Mouse (Mus musculus) forebrain, embryonic 10.5 days (tissue): ENCODE results near the gene Dact3. TPM values are rescaled to one million over a fixed set of nuclear protein-coding genes. Genes with fewer than 3 reads are reported as not detected.

Experiments used
- DNase-seq: peaks from one replicate; pipeline ENCODE4 v3.0.0-alpha.2; 2017; ENCODE audit warnings: low spot score; ENCODE audit errors: extremely low spot score
- H3K27ac ChIP-seq: fragments of 300-500 bp; sonication (generic); 2 replicates; pipeline ENCODE4 v1.5.1; 2016; ENCODE audit warnings: mild to moderate bottlenecking
- H3K27me3 ChIP-seq: fragments of 300-500 bp; sonication (generic); 2 replicates; pipeline ENCODE4 v1.6.1; 2016; ENCODE audit warnings: mild to moderate bottlenecking; ENCODE audit not compliant: poor library complexity, severe bottlenecking
- H3K36me3 ChIP-seq: fragments of 300-500 bp; sonication (generic); replicated peaks from 2 replicates; pipeline ENCODE4 v1.6.1; 2016; ENCODE audit warnings: mild to moderate bottlenecking, moderate library complexity
- H3K4me1 ChIP-seq: fragments of 300-500 bp; sonication (generic); 2 replicates; pipeline ENCODE4 v1.6.1; 2016
- H3K4me3 ChIP-seq: fragments of 300-500 bp; sonication (generic); 2 replicates; pipeline ENCODE4 v1.5.1; 2016; ENCODE audit warnings: mild to moderate bottlenecking, moderate library complexity
- H3K9me3 ChIP-seq: fragments of 300-500 bp; sonication (generic); 2 replicates; pipeline ENCODE4 v1.6.1; 2016; ENCODE audit warnings: mild to moderate bottlenecking, moderate library complexity
- WGBS: fragments of 180-500 bp; shearing (Covaris S2); methylation state at CpG from one replicate; pipeline ENCODE4 v1.1.7; 2016; 5-methylcytosine and 5-hydroxymethylcytosine counted together
- polyA plus RNA-seq: library from polyadenylated mRNA; unstranded; fragments of >200 nt; fragmentation: Nextera tagmentation; extraction: Ambion mirVana; gene quantifications from 2 replicates; pipeline ENCODE4 v1.2.1, GENCODE M21; 2016

The Dact3 gene
- polyA plus RNA-seq, 1 experiment from 2014 or later = 1.9 TPM

DNA sequence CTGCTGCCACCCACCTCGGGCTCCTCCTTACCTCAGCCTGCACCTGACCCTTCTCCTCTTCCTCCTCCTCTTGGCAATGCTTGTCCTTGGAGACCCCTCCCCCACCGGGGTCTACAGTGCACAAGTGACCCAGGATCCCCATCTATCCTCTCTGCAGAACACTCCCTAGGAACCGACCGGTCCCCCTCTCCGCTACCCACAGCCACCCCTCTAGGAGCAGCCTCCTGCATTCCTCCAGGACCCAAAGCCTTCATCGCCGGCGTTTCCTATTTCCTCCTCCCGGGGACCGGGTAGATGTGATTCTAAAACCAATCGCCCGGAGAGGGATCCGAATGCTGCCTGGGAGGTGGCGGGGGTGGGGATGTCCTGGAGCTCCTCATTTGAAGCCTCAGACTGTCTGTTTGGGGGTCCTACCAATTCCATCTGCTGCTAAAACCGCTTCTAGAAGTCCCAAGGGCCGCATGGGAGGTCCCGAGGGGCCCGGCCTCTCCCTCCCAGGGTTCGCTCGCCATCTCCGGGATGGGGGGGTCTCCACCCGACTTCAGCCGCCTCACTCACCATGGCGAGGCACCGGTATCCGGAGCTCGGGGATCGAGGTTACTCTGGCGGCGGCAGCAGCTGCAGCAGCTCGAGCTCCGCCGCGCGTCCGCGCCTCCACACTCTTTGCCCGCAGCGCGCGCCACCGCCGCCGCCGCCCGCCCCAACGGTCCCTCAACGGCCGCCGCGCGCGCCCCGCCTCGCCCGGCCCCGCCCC lies 48.3 kb downstream of the Dact3 start:
- H3K36me3 ChIP-seq = peaks cover 35% of the 10 kb centered on the region
- peaks cover 45% of the 10 kb centered on the region for H3K4me1 ChIP-seq
- peak overlapping the region; percentile 94 for H3K4me3 ChIP-seq
- H3K9me3 ChIP-seq = no peaks in the 10 kb centered on the region
- DNase-seq = no peak
- WGBS = under 1% methylated on average over 57 of the region's 57 CpGs
- H3K27ac ChIP-seq = peak overlapping the region; percentile 98
- H3K27me3 ChIP-seq = no peaks in the 10 kb centered on the region

DNA sequence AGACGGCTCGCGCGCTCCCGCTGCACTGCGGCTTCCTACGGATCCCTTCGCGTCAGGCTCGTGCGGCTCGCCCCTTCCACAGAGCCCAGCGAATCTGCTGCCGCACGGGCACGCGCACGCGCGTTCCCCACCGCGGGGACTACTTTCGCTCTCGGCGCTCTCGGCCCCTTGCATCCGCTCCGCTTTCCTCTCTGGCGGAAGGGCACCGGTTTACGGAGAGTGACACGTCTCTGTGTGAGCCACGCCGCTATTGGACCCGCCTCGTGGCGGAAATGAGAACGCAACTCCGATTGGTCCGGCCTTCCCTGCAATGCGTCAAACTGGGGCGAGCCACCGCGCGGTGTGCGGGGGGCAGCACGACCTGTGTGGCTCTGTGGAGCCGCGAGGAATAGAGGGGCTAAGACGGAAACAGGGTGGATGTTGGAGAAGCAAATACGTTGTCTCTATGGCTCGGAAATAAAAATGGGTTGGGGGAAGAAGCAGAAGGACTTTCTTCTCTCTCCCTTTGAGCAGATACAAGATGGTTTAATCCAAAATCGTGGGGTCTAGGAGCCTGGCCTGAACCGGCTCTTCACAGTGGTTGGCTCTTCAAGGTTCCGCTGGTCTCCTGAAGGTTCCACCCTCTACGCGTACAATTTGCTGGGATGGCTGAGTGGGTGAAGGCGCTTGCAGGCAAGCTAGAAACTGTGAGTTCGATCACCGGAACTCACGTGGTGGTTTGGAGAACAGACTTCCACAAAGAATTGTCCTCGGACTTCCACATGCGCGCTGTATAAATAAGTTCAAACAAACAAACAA lies 49.1 kb downstream of the Dact3 start, which contains the start of gene Calm3:
Gene Calm3 (minus strand): TSS at position 78 of the 798 bp plus-strand sequence.
- H3K9me3 ChIP-seq = no peaks in the 10 kb centered on the region
- WGBS = 1% methylated on average over 64 of the region's 64 CpGs
- peaks cover 43% of the 10 kb centered on the region for H3K4me1 ChIP-seq
- H3K36me3 ChIP-seq = peaks cover 28% of the 10 kb centered on the region
- no peaks in the 10 kb centered on the region for H3K27me3 ChIP-seq
- peak within 1 kb of the TSS; percentile 98 for H3K27ac ChIP-seq
- H3K4me3 ChIP-seq = peak within 1 kb of the TSS; percentile 94
- peak; percentile 100 for DNase-seq

DNA sequence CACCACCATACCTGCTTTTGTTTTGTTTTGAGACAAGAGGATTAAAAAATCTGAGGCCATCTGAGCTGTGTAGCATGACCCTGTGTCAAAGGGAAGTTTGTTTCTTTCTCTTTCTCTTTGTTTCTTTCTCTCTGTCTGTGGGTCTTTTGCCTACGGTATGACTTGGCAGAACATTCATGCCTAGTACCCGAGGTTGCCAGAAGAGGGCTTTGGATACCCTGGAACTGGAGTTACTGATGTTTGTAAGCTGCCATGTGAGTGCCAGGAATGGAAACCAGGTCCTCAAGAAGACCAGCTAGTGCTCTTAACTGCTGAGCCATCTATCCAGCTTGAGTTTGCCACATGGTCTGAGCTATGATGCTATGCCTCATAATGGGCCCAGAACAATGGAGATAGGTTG lies 53.2 kb downstream of the Dact3 start:
- no peaks in the 10 kb centered on the region for H3K9me3 ChIP-seq
- WGBS = 49% methylated on average over 2 of the region's 2 CpGs
- no peak overlapping the region for H3K4me3 ChIP-seq
- H3K27ac ChIP-seq = no peak overlapping the region
- H3K36me3 ChIP-seq = no peaks in the 10 kb centered on the region
- no peak for DNase-seq
- peaks cover 14% of the 10 kb centered on the region for H3K4me1 ChIP-seq
- H3K27me3 ChIP-seq = no peaks in the 10 kb centered on the region

DNA sequence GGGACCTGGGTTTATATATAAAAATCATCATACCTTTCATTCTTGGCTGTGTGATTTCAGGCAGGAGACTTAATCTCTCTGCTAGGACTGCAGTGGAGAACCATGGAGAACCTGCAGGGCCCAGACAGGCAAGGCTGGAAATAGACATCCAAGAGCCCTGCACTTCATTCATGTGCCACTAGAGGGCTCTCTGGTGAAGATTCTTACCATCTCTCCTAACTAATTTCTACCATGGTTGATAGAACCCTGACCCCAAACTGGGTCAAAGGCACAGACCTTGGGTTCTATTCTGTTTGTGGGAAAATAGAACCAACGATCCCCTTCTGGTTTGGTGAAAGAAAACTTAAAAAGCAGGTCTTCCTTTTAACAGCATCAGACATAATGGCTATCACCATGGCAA lies 55.7 kb downstream of the Dact3 start:
- Histone ChIP-seq H3K27ac (no peak overlapping the region), H3K4me3 (no peak overlapping the region), H3K36me3 (no peaks in the 10 kb centered on the region), H3K27me3 (no peaks in the 10 kb centered on the region), H3K9me3 (no peaks in the 10 kb centered on the region), H3K4me1 (peaks cover 14% of the 10 kb centered on the region)
- whole genome bisulfite sequencing = 6% methylated on average over 1 of the region's 1 CpGs
- peak; percentile 74 for DNase-seq

DNA sequence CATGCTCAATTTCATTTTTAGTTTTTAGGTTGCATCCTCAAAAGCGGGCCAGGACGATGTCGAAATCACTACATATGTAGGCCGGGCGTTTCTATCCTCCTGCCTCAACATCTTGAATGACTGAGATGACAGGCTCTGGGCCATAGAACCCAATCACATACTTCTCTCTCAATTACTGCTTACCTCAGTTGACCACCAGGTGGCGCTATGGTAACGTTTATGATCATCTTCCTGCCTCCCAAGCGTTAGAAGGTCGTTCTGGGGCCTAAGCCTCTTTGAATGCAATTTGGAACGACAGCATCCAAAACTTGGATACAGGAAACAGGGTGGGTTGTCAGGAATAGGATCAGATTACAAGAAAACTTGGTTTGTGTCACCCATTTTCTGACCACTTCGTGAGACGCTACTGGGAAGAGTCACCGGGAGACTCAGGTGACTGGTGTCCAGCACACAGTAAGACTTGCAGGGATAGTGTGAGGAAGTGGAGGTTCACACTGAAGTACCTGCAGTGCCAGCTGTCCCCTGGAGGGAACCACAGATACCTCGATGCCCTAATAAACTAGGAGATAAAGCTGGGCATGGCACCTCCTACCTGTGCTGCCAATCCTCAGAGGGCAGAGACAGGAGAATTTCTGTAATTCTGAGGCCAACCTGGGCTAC lies 57.0 kb downstream of the Dact3 start:
- no peaks in the 10 kb centered on the region for H3K9me3 ChIP-seq
- H3K27ac ChIP-seq = no peak overlapping the region
- no peak overlapping the region for H3K4me3 ChIP-seq
- peaks cover 14% of the 10 kb centered on the region for H3K4me1 ChIP-seq
- no peaks in the 10 kb centered on the region for H3K36me3 ChIP-seq
- peak; percentile 88 for DNase-seq
- H3K27me3 ChIP-seq = no peaks in the 10 kb centered on the region
- 20% methylated on average over 14 of the region's 14 CpGs for WGBS

DNA sequence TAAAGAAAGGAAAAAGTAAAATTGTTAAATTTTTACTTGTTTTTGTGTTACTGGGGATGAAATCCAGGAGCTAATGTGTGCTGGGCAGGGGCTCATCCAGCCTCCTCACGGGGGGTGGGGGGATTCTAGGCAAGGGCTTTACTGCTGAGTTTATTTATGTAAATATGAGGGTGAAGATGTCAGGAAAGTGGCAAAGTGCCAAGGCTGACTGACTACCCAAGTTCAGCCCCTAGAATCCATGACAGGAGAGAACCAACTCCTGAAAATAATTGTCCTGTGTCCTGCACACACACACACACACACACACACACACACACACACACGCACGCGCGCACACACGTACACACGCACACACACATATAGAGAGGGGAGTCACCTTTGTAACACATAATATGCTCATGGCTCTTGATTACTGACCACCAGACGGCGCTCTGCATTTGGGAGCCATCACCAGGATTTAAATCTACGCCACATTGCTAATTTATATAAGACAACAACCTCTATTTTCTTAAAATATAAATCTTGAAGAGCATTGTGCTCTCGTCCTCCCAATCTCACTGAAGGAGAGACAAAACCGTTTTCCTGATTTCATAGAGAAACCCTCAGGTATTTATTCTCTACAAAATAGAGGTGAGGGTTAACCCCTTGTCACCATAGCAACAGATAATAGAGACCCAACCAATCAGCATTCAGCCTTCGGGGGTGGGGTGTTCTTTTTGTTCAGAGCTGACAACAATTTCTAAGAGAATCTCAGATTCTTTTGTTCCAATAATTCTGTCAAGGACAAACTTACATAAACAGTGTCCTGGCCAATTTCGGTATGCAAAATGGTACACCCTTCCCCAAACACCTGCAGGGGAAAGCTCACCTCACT lies 57.8 kb downstream of the Dact3 start:
- no peak overlapping the region for H3K4me3 ChIP-seq
- 56% methylated on average over 14 of the region's 14 CpGs for WGBS
- H3K9me3 ChIP-seq = no peaks in the 10 kb centered on the region
- H3K27ac ChIP-seq = no peak overlapping the region
- H3K36me3 ChIP-seq = no peaks in the 10 kb centered on the region
- peaks cover 14% of the 10 kb centered on the region for H3K4me1 ChIP-seq
- DNase-seq = no peak
- no peaks in the 10 kb centered on the region for H3K27me3 ChIP-seq

Other genes with a start within 250 kb of the Dact3 start
- gene Ceacam15, start 199.6 kb upstream of the Dact3 start, polyA plus RNA-seq = not detected in 2 replicates
- gene Ceacam9, start 153.4 kb upstream of the Dact3 start, polyA plus RNA-seq = not detected in 2 replicates
- 249 and 254 TPM in 2 replicates for gene Ap2s1, start 136.9 kb upstream of the Dact3 start, polyA plus RNA-seq
- 44.3 and 46.2 TPM in 2 replicates for gene Slc1a5, start 94.0 kb upstream of the Dact3 start, polyA plus RNA-seq
- 120 and 122 TPM in 2 replicates for gene Strn4, start 59.4 kb upstream of the Dact3 start, polyA plus RNA-seq
- 26.3 and 27.2 TPM in 2 replicates for gene Fkrp, start 58.6 kb upstream of the Dact3 start, polyA plus RNA-seq
- gene Prkd2, start 32.4 kb upstream of the Dact3 start, polyA plus RNA-seq = 9.6 and 10.7 TPM in 2 replicates
- gene Gng8, start 16.5 kb downstream of the Dact3 start, polyA plus RNA-seq = 5.5 and 6.6 TPM in 2 replicates
- 0.10 TPM in 2 replicates for gene Ptgir, start 31.2 kb downstream of the Dact3 start, polyA plus RNA-seq
- gene Calm3, start 48.8 kb downstream of the Dact3 start, polyA plus RNA-seq = 156 and 163 TPM in 2 replicates
- 4.3 and 6.8 TPM in 2 replicates for gene Pnmal2, start 69.4 kb downstream of the Dact3 start, polyA plus RNA-seq
- 7.3 and 9.3 TPM in 2 replicates for gene Pnmal1, start 84.4 kb downstream of the Dact3 start, polyA plus RNA-seq
- gene Gm42372, start 107.8 kb downstream of the Dact3 start, polyA plus RNA-seq = 1.2 and 1.4 TPM in 2 replicates
- gene Ccdc8, start 117.4 kb downstream of the Dact3 start, polyA plus RNA-seq = 7.8 and 8.9 TPM in 2 replicates
- 149 and 150 TPM in 2 replicates for gene Ppp5c, start 152.6 kb downstream of the Dact3 start, polyA plus RNA-seq
- gene Hif3a, start 187.1 kb downstream of the Dact3 start, polyA plus RNA-seq = 4.3 and 5.3 TPM in 2 replicates
- 0.11 and 0.12 TPM in 2 replicates for gene Psg16, start 198.7 kb downstream of the Dact3 start, polyA plus RNA-seq